ENCODE assay signal across 17 mouse cellular contexts in genomic region chrX:8009356-8009755, GRCm38 (mm10). TPM values are rescaled to one million over a fixed set of nuclear protein-coding genes. Genes with fewer than 3 reads are reported as not detected.
DNase-seq lines count a peak whose midpoint lies in the region; ATAC-seq and TF ChIP-seq lines count a peak whose summit lies in the region.
"Not testable (repeated sequence)": the region's sequence is repeated elsewhere in the genome, so short reads cannot be mapped to it uniquely, and the experiment has no call there.
"Had no signal": no experiment of that assay in that cellular context is flagged by ENCODE, and none has a peak within 500 bp of the region (broad histone marks: within the 10 kb centered on the region; RNA-seq: fewer than 3 reads in every experiment).

No protein-coding gene starts in this region.

- in situ Hi-C loops in ES-E14 (cut with MboI; ENCODE audit: low sequenced_read_pairs in 2 of 2, unreplicated experiment in 2 of 2); Patski (cut with MboI; ENCODE audit: low pct_unique_long_range_greater_than_20kb): not testable (repeated sequence)

- peak overlapping the region; percentile 50; the same call in 1 of the 2 replicates for H3K9ac ChIP-seq in ES-E14 (ENCODE audit: insufficient read depth, low read depth, low read length, poor library complexity, severe bottlenecking)
- not testable (repeated sequence) for H3K9ac ChIP-seq in liver, postnatal 0 days (replicated peaks)

- CTCF ChIA-PET in Patski (lab: Charles Lee) = interaction anchor here (0.9 kb wide), 1 partner anchor 95 kb away, joined by 3 read pairs; no protein-coding TSS in a partner anchor

- TF ChIP-seq CTCF in E14TG2a.4 (conservative IDR thresholded peaks at IDR 0.05; ENCODE audit: low read length) = peak; percentile 25; the same call in 1 of the 2 replicates
- TF ChIP-seq CTCF in Patski (IDR thresholded peaks at IDR 0.05) = peak; percentile 42
- peak; percentile 28; the same call in 1 of the 2 replicates for TF ChIP-seq CTCF in liver, postnatal 0 days (IDR thresholded peaks at IDR 0.05; ENCODE audit: low read depth)

- not testable (repeated sequence) for ATAC-seq in Patski; liver, postnatal 0 days

- not testable (repeated sequence) for H3K9me3 ChIP-seq in E14TG2a.4 (ENCODE audit: low read length); ES-E14 (ENCODE audit: control insufficient read depth, insufficient read depth, low read depth, low read length); liver, postnatal 0 days (ENCODE audit: low read length)

- H3K4me2 ChIP-seq in liver, postnatal 0 days (ENCODE audit: low read depth, low read length) = not testable (repeated sequence)

- peak overlapping the region; percentile 85 for H3K27ac ChIP-seq in ES-E14 (ENCODE audit: insufficient read depth, low read depth, low read length, poor library complexity, severe bottlenecking)
- H3K27ac ChIP-seq in liver, postnatal 0 days (ENCODE audit: low read depth) = not testable (repeated sequence)

- POLR2A ChIA-PET in Patski (lab: Charles Lee) = not testable (repeated sequence)

- H3K36me3 ChIP-seq in E14TG2a.4 (ENCODE audit: insufficient read depth, low read length); ES-E14 (ENCODE audit: control insufficient read depth, insufficient read depth, low read length, poor library complexity, severe bottlenecking); liver, postnatal 0 days (replicated peaks; ENCODE audit: insufficient read depth, low read length): not testable (repeated sequence)

- DNase-seq in CD4-positive, CD25-positive, alpha-beta regulatory T cell, adult 2 months (ENCODE audit: low read depth, low spot score) = peak; percentile 4
- DNase-seq in ES-E14 (ENCODE audit: low read depth, low spot score); Patski (ENCODE audit: low read depth, low spot score); liver, postnatal 0 days: not testable (repeated sequence)
- DNase-seq in ZHBTc4 (ENCODE audit: low read depth, low spot score) (peak; percentile 30), liver (peak; percentile 16)

- not testable (repeated sequence) for TF ChIP-seq EP300 in liver, postnatal 0 days (IDR thresholded peaks at IDR 0.05; ENCODE audit: low read depth)

- H3K27me3 ChIP-seq in E14TG2a.4 (ENCODE audit: insufficient read depth, low read length); Patski; liver, postnatal 0 days (ENCODE audit: insufficient read depth, low read length): not testable (repeated sequence)

- not testable (repeated sequence) for H3K4me3 ChIP-seq in E14TG2a.4 (replicated peaks; ENCODE audit: low read length); ES-E14 (ENCODE audit: insufficient read depth in 1 of 2, low read depth in 1 of 2, low read length in 2 of 2, poor library complexity in 1 of 2, severe bottlenecking in 1 of 2); liver, postnatal 0 days (ENCODE audit: low read depth, low read length)

- 69% methylated on average over 4 of the region's 4 CpGs for WGBS in liver, postnatal 0 days (ENCODE audit: insufficient replicate concordance)

- peaks cover 52% of the 10 kb centered on the region for H3K4me1 ChIP-seq in E14TG2a.4 (replicated peaks; ENCODE audit: low read depth, low read length)
- H3K4me1 ChIP-seq in ES-E14 (ENCODE audit: control insufficient read depth in 2 of 2, insufficient read depth in 2 of 2, low read length in 2 of 2, poor library complexity in 1 of 2); liver, postnatal 0 days (ENCODE audit: insufficient read depth): not testable (repeated sequence)

TF ChIP-seq in ES-E14, 5 proteins besides CTCF, POLR2A, EP300 and RAD21:
- 0 out of 2 replicates have a peak, but pooled peaks have one; percentile 19 for TF ChIP-seq ZNF384 (IDR thresholded peaks at IDR 0.05; ENCODE audit: low read depth, low read length)
TF ChIP-seq in ES-E14: peak in this region for 1; not testable (repeated sequence) for 4.

RNA-seq across cellular contexts. Expression of gene Glod5, which starts 8.9 kb away (rescaled TPM):
- 4.6 and 6.2 TPM in 2 replicates for total RNA-seq in ES-E14 (2012; rRNA removed)
- polyA plus RNA-seq in Patski (2021) = 3.2 TPM
- 2.6 and 4.3 TPM in 2 replicates for polyA plus RNA-seq in liver, postnatal 0 days (2015; fragmentation: Nextera tagmentation; extraction: Ambion mirVana)
- total RNA-seq: adrenal gland, adult 2 months; adrenal gland, postnatal 25 days; common myeloid progenitor, adult 5-6 weeks had no signal
- polyA plus RNA-seq: adrenal gland, adult 2 months; embryonic facial prominence, embryonic 11.5 days; embryonic facial prominence, embryonic 13.5 days; embryonic facial prominence, embryonic 15.5 days; erythroblast, embryonic 14.5 days; forebrain, embryonic 10.5 days had no signal

RNA-seq across cellular contexts. Expression of gene Gata1, which starts 31.5 kb away (rescaled TPM):
- 1.1 and 1.3 TPM in 2 replicates for total RNA-seq in ES-E14 (2012; rRNA removed)
- polyA plus RNA-seq in Patski (2021) = not detected
- 39.8 and 43.2 TPM in 2 replicates for polyA plus RNA-seq in liver, postnatal 0 days (2015; fragmentation: Nextera tagmentation; extraction: Ambion mirVana)
- total RNA-seq: adrenal gland, postnatal 25 days had no signal
- polyA plus RNA-seq: forebrain, embryonic 16.5 days; frontal cortex, adult 2 months had no signal

Comparison
In these comparisons a context has a peak if more than half of its experiments do, and no peak if none do; other contexts are left out.
1. RNA of gene Gata1, which starts 31.5 kb away (polyA plus RNA-seq): 39.8 to 43.2 TPM in liver, postnatal 0 days; not detected in Patski (single experiment); every median in the first group is over 10 times any median in the second.
2. Peak in every context shown above with its lines, with median percentiles within 50 percentile points of each other: CTCF ChIP-seq.